Mouse (Mus musculus) liver (tissue): ENCODE measurements around the gene Sp1.

Experiments
- DNase-seq: peaks from one replicate; pipeline ENCODE4 v3.0.0-alpha.2; 2020; ENCODE audit warnings: mixed read lengths

The Sp1 gene

DNA sequence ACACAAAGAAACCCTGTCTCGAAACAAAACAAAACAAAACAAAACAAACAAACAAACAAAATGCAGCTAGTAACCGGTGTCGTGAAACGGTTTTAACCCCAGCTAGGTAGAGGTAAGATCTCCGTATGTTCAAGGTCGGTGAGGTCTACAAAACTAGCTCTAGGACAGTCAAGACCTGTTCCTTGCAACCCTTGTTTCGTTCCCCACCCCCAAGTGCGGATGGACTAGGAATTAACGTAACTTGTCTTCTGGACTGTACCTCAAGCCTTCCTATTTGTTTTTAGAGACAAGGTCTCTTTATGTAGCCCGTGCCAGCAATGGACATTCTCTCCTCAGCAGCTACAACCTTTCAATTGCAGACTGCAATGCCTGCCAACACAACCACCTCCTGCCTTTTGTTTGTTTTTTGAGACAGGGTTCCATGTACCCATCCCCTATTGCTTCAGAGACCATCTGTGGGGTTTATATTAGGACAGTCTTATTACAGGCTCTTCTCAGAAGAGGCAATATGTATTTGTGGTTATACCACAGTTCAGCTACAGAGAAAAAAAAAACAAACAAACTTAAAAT, 5.4 kb upstream of the Sp1 start:
- no peak for DNase-seq

DNA sequence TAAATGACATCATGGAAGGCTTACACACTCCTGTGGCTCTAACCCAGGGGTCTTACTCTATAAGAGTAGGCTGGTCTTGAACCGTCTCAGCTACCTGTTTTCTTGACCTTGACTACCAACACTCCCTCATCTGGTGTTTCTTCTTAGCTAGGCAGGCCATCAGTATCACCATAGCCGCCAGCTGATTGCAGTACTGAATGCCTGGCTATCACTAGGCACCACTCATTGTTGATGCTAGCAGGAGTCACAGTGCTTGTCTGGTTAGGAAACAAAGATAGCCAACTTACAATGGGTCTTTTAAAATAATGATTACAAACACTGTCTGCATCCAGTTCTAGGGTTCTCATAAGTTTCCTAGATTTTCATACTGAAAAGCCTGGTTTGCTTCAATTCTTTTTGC, 4.7 kb upstream of the Sp1 start:
- DNase-seq: peak; percentile 42

DNA sequence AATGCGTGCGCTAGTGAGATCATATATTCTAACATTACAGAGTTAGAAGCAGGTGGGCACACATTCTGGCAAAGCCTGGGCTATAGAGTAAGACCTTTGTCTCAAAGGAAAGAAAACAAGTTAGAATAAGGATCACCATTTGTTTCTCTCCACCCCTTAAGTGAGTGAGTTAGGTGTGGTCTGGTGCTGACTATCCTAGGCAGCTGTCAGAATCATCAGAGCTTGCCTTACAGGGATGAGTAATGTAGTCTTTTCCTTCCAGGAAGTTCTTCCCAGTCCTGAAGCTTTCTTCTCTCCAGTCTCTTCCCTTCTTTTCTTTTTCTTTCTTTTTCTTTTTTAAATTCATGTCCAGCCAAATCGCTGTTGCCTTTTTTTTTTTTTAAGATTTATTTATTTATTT, 3.7 kb upstream of the Sp1 start:
- DNase-seq: no peak

DNA sequence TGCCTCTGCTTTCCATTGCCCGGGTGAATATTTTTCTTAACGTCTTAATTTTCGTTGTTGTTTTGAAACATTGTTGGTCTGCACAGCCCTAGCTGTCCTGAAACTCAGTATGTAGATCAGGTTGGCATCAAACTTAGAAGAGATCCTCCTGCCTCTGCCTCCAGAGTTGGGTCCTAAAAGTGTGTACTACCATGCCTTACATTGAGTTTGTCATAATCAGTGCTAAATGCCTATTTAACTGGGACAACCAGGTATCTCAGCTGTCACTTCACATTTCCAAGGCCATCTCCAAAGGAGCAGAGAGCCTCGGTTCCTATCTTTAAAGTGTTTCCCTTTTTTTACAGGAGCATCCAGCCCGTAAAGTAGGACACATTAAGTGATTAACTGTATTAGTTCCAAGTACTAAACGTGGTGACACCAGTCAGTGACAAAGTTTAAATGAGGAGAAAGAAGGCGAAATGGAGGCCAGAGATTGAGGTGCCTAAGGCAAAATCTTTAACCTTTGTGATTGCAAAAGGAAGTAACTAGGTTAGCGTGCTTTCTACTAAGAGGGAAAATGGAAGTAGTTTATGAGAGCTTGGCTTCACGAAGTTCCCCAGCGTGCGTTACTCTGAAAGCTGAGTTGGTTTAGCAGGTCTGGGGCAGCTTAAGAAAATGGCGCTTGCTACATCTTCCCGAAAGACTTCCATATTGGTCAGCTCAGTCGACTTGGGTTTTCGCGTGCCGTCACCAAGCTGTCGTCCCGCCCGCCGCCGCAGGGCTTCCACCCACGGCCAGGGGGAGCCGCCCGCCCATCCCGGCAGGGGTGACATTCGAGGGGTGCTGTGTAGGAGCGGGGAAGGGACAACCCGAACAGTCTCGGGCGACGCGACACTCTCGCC, 1.1 kb upstream of the Sp1 start:
- no peak for DNase-seq

DNA sequence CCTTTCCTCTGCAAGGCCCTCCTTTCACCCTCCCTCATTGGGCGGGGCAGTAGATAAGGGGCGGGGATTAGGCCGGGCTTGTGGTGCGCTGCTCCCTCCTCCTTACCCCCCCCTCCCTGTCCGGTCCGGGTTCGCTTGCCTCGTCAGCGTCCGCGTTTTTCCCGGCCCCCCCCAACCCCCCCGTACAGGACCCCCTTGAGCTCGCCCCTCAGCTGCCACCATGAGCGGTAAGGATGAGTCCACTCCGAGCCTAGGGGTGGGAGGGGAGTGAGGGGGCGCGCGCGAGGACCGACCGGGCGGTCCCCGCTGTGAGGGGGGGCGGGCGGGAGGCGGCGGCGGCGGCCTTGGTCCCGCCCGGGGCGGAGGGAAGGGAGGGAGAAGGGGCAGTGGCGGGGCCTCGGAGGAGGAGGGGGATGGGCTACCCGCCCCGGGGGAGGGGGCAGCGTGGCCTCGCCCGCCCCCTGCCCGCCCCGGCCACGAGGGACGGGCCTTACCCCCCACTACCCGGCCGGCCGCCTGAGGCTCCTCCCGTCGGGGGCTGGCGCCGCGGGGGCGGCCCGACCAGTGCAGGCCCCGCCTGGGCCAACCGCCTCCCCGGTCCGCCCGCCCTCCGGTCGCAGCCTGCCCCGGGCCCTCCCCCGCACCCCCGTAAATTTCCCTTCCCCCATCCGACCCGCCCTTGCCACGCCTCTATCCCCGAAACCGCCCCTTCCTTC, 411 bp downstream of the Sp1 start:
- DNase-seq: peak; percentile 92

DNA sequence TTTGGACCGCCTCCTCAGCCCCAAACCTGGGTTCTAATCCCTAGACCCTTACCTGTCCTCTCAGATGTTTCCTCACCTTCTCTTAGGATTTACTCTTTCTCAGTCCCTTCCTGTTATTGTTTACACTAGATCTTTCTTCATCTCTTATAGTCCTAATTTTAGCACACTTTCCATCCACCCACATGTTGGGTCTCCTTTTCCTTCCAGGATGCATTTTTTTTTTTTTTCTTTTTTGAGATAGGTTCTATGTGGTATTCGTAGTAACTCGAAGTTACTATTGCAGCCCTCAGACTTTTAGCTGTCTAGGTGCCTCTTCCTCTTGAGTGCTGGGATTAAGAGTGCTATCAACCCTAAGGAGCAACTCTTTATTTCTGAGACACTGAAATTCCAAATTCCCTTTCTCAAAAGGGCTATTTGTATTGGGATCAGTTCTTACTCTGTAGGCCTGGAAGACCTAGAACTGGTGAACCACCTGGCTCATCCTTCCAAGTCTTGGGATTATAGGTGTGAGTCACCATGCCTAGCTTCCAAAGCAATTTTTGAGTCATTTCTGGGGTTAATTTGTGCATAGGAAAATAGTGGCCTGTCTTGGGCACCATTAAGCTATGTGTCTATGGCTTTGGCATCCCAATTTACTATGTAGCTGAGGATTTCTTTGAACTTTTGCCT, 1.1 kb downstream of the Sp1 start:
- no peak for DNase-seq

DNA sequence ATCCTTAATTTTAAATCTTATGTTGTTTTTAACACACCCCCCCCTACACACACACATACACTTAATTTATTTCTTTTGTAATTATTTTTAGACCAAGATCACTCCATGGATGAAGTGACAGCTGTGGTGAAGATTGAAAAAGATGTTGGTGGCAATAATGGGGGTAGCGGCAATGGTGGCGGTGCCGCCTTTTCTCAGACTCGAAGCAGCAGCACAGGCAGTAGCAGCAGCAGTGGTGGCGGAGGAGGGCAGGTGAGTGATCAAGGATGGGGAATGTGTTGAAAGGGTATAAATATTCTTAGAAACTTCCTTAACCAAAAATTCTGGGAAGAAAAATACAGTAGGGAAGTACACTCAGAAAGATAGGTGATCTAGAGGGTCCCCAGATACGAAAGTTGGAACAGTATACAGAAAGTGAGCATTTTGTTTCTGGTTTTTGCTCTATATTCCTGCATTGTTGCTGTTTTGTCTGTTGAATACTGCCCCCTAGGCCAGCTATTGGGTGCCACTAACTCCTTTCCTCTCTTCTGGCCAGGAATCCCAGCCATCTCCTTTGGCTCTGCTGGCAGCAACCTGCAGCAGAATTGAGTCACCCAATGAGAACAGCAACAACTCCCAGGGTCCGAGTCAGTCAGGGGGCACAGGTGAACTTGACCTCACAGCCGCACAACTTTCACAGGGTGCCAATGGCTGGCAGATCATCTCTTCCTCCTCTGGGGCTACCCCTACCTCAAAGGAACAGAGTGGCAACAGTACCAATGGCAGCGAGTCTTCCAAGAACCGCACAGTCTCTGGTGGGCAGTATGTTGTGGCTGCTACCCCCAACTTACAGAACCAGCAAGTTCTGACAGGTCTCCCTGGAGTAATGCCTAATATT, 2.0 kb downstream of the Sp1 start:
- DNase-seq: no peak

DNA sequence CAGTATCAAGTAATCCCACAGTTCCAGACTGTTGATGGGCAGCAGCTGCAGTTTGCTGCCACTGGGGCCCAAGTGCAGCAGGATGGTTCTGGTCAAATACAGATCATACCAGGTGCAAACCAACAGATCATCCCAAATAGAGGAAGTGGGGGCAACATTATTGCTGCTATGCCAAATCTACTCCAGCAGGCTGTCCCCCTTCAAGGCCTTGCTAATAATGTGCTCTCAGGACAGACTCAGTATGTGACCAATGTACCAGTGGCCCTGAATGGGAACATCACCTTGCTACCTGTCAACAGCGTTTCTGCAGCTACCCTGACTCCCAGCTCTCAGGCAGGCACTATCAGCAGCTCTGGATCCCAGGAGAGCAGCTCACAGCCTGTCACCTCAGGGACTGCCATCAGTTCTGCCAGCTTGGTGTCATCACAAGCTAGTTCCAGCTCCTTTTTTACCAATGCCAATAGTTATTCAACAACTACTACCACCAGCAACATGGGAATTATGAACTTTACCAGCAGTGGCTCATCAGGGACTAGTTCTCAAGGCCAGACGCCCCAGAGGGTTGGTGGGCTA, 2.7 kb downstream of the Sp1 start:
- DNase-seq: no peak

DNA sequence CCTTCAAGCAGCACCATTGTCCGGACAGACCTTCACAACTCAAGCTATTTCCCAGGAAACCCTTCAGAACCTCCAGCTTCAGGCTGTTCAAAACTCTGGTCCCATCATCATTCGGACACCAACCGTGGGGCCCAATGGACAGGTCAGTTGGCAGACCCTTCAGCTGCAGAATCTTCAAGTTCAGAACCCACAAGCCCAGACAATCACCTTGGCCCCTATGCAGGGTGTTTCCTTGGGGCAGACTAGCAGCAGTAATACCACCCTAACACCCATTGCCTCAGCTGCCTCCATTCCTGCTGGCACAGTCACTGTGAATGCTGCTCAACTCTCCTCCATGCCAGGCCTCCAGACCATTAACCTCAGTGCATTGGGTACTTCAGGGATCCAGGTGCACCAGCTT, 3.3 kb downstream of the Sp1 start:
- DNase-seq: no peak

DNA sequence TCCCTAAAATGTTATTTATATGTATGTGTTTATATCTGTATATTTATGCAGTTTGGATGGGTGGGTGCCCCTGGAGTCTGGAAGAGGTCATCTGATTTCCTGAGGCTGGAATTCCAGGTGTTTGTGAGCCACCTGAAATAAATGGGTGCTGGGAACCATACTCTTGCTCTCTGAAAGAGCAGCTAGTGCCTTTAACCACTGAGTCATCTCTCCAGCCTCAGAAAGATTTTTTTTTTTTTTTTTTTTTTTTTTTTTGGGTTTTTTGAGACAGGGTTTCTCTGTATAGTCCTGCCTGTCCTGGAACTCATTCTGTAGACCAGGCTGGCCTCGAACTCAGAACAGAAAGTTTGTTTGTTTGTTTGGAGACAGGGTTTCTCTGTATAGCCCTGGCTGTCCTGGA, 5.1 kb downstream of the Sp1 start:
- no peak for DNase-seq

DNA sequence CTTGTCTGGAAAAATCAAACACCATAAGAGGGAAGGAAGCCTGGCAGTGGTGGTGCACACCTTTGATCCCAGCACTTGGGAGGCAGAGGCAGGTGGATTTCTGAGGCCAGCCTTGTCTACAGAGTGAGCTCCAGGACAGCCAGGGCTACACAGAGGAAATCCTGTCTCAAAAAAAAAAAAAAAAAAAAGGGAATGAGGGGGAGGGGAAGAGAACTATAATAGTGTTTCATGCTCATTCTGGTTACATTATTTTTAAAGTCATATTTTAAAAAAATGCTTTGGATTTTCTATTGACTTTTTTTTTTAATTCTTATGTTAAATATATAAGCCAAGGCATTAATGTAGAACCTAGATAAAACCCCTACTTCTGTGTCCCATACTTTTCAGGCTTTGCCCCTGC, 7.7 kb downstream of the Sp1 start:
- no peak for DNase-seq

DNA sequence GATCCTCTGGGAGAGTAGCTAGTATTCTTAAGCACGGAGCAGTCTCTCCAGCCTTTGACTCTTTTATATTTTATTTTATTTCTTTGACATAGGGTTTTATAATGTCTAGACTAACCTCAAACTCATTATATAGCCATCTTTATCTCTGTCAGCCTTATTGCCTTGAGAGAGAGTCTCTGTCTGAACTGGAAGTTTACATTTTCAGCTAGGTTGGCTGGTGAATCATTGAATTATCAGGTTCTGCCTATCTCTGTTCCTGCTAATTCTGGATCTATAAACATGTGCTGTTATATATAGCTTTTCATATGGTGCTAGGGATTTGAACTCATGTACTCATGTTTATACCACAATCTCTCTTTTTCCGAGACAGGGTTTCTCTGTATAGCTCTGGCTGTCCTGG, 11.6 kb downstream of the Sp1 start:
- DNase-seq: no peak

DNA sequence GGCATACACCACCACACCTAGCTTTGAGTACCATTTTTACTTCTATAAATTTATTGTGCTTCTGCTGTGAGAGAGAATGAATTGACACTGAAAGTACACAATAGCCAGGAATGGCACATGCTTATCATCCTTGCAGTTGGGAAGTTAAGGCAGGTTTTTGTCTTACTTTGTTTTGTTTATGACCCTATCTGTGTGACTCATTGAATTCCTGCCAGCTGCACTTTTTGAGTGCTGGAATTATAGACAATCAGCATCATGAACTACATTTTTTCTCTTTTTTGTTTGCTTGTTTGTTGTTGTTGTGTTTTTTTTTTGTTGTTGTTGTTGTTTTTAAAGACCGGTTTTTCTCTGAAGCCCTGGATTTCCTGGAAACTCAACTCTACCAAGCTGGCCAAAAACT, 15.0 kb downstream of the Sp1 start:
- no peak for DNase-seq

DNA sequence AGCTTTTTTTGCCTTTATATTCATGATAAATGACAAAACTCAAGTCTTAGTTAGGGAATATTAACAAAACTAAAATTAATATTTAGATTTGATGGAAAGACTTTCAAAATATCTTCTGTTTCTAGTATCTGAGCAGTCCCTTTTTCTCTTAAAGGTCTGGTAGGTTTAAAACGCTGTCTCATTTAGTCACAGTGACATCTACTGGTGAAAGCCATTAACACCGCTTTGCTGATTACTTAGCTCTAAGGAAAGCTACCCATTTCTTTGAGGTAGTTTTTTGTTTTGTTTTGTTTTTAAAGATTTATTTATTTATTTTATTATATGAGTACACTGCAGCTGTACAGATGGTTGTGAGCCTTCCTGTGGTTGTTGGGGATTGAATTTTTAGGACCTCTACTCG, 15.5 kb downstream of the Sp1 start:
- DNase-seq: no peak

DNA sequence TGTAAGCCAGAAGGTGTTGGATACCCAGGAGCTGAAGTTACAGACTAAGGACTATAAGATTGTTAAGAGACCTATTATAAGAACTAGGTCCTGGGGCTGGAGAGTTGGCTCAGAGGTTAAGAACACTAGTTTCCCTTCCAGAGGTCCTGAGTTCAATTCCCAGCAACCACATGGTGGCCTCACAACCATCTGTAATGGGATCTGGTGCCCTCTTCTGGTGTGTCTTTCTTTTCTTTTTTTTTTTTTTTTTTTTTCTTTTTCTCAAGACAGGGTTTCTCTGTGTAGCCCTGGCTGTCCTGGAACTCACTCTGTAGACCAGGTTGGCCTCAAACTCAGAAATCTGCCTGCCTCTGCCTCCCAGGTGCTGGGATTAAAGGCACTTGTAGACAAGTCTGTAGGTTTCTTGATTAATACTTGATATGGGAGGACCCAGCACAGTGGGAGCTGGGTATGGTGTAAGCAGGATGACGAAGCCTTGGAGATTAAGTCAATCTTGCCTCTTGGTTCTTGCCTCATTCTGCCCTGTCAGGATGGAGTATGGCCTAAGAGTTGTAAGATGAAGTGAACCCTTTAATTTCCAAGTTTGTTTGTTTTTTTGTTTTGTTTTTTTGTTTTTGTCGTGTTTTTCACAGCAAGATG, 17.8 kb downstream of the Sp1 start:
- no peak for DNase-seq

DNA sequence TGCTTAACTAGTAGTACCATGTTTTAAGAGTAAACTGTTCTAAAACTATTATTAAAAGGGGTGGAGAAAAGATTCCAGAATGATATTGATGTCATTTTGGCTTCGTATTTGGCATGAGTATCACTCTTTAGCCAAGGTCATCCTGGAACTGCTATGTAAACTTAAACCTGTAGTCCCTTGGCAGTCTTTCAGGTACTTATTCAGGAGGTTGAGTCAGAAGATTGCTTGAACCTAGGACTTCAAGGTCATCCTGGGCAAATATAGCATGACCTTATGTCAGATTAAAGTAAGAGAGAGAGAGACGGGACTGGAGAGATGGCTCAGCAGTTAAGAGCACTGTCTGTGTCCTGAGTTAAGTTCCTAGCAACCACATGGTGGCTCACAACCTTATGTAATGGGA, 18.7 kb downstream of the Sp1 start:
- DNase-seq: no peak

DNA sequence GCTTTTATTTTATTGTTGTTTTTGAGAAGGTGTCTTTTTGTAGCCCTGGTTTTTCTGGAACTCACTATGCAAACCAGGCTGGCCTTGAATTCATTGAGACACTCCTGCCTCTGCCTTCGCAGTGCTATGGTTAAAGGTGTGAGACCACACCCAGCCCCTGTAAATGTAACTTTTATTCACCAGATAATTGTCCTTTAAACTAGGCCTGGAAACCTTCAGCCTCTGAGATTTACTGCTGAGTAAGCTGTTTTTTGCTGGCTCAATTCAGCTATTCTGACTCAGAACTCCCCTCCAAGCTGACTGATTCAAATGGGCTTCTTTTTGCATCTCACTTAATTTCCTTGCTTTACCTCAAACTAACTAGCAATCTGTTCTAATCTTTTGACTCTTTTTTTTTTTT, 21.0 kb downstream of the Sp1 start:
- DNase-seq: no peak

DNA sequence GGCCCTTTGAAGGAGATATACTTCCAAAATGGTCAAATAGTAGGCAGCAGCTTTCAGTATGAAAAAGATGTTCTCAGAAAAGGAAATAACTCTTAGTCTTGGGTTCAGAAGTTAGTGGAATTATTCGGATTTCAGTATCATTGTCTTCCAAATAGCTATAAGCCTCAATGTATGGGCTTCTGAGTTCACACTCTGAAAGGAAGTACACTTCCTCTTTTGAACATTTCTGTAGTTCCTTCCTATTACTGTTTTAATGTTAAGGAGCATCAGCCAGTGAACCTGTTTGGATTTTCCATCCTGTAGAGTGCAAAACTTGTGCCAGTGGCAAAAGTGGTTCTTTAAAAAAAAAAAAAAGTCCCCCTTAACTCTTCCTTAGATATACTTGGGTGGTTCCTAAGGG, 26.1 kb downstream of the Sp1 start:
- DNase-seq: no peak

DNA sequence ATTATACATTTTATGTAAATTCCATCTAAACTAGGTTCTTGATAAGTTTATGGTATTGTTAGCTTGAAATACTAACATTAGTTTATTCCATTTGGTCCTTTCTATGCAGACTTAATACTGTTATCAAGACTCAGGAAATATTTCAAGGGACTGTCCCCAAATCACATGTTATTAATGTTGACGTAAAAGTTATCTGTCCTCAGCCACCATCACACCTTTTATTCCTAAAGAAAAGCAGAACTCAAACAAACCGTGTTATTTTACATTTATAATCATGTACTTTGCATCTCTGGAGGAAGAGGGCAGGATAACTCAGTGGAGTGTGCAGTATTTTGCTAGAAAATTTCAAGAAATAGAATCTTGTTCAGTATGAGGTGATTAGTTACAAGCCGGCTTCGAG, 27.2 kb downstream of the Sp1 start:
- DNase-seq: no peak

DNA sequence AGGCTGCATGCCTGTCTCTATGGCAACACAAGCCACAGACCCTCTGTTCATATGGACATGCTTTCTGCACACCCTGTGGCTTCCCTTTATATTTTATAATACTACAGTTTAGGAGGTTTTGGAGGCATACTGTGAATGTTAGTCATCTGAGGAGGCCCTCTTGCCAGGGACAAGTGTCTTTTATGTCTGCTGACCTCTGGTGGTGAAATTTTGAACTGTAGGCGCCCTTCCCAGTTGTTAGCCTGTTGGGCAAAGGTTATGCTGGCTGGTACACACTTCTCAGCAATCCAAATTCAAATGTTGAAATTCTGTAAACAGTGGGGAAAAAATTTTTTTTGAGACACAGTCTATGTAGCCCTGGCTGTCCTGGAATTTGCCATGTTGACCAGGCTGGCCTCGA, 36.5 kb downstream of the Sp1 start:
- DNase-seq: peak; percentile 84

DNA sequence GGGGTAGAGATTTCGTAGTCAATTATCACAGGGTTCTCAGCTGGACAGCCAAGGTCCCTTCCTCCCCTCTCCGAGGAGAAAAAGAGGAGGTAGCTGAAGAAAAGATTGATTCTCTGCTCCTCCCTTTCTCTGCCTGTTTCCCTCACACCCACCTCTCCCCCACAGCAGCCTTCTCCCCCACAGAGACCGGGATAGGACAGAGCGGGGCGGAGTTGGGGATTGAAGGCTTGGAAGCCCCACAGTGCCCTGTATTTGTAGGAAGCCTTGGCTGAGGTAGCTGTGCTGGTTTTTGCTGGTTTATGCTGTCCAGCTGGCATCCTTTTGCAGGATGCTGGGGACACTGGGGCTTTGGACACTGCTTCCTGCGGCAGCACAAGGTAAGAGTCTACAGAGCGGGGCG, 39.2 kb downstream of the Sp1 start, which contains the start of gene Amhr2:
Gene Amhr2, plus strand, starts transcription at position 222 of the 400 bp plus-strand sequence.
- DNase-seq: no peak

DNA sequence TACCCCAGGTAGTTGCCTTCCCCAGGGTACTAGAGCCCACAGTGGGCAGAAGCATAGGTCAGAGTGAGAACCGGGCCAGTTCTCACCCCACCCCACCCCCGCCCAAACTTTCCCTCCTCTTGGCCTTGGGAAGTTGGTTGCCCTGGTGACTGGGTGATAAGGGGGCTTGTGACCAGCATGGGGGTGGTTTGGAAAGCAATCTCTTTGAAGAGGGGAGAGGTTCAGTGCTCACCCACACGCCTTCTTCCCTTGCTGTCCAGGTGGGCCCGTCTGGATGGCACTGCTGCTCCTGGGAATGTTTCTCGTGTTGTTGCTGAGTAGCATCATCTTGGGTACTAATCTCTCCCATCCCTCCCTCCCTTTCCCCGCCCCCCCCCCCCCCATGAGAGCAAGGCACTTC, 40.5 kb downstream of the Sp1 start:
- no peak for DNase-seq
